Mouse (Mus musculus) limb, embryonic 15.5 days (tissue): ENCODE results near the gene Sec24b. TPM values are rescaled to one million over a fixed set of nuclear protein-coding genes. Genes with fewer than 3 reads are reported as not detected.
A peak's percentile ranks its signal among the peaks of the same experiment; 100 is the strongest.

Source experiments
- ATAC-seq: fragments of 200-750 bp; cut with Nextera tagmentation; 2 replicates; pipeline ENCODE4 v1.8.0; 2017; ENCODE audit warnings: low read depth, moderate TSS enrichment; ENCODE audit not compliant: insufficient number of reproducible peaks, low FRiP score, low TSS enrichment
- H3K27ac ChIP-seq: fragments of 300-500 bp; sonication (generic); 2 replicates; pipeline ENCODE4 v1.5.1; 2015; ENCODE audit warnings: moderate library complexity, mild to moderate bottlenecking, inconsistent platforms
- H3K27me3 ChIP-seq: fragments of 300-500 bp; sonication (generic); 2 replicates; pipeline ENCODE4 v1.6.1; 2015; ENCODE audit warnings: inconsistent platforms
- H3K36me3 ChIP-seq: fragments of 300-500 bp; sonication (generic); 2 replicates; pipeline ENCODE4 v1.6.1; 2015; ENCODE audit warnings: inconsistent platforms
- H3K4me1 ChIP-seq: fragments of 300-500 bp; sonication (generic); 2 replicates; pipeline ENCODE4 v1.6.1; 2015; ENCODE audit warnings: inconsistent platforms
- H3K4me2 ChIP-seq: fragments of 300-500 bp; sonication (generic); 2 replicates; pipeline ENCODE4 v1.6.1; 2015; ENCODE audit warnings: mild to moderate bottlenecking, inconsistent platforms
- H3K4me3 ChIP-seq: fragments of 300-500 bp; sonication (generic); 2 replicates; pipeline ENCODE4 v1.5.1; 2015; ENCODE audit warnings: mild to moderate bottlenecking, inconsistent platforms
- H3K9ac ChIP-seq: fragments of 300-500 bp; sonication (generic); 2 replicates; pipeline ENCODE4 v1.6.1; 2015; ENCODE audit warnings: inconsistent platforms
- H3K9me3 ChIP-seq: fragments of 300-500 bp; sonication (generic); 2 replicates; pipeline ENCODE4 v1.6.1; 2016; ENCODE audit warnings: inconsistent platforms
- WGBS: fragments of 180-500 bp; shearing (Covaris S2); methylation state at CpG from one replicate; pipeline ENCODE4 v1.1.7; 2015; 5-methylcytosine and 5-hydroxymethylcytosine counted together
- polyA plus RNA-seq: library from polyadenylated mRNA; unstranded; fragments of >200 nt; fragmentation: Nextera tagmentation; extraction: Ambion mirVana; gene quantifications from 2 replicates; pipeline ENCODE4 v1.2.1, GENCODE M21; 2015

Sec24b gene
- polyA plus RNA-seq: 29.8 and 30.0 TPM in 2 replicates

- Histone ChIP-seq H3K4me2 (peak within 1 kb of the TSS; percentile 57), H3K36me3 (peaks cover 4% of the 10 kb centered on the region), H3K27ac (peak within 1 kb of the TSS; percentile 98), H3K9ac (peak within 1 kb of the TSS; percentile 95), H3K9me3 (no peaks in the 10 kb centered on the region), H3K4me1 (peaks cover 26% of the 10 kb centered on the region), H3K27me3 (no peaks in the 10 kb centered on the region), H3K4me3 (peak within 1 kb of the TSS; percentile 92)
- WGBS: 8% methylated on average over 12 of the region's 12 CpGs
- no peak for ATAC-seq
These were observed at the start of gene Sec24b for GRCm38 (mm10) chr3:130061281-130061680. TSS of gene Sec24b (minus strand) at chr3:130061553.

- WGBS: 26% methylated on average over 9 of the region's 9 CpGs
- Histone ChIP-seq H3K4me3 (peak overlapping the region; percentile 9; the same call in 1 of the 2 replicates), H3K27ac (no peak overlapping the region; the same call in 1 of the 2 replicates), H3K4me2 (peak overlapping the region; percentile 33), H3K9ac (no peak overlapping the region), H3K4me1 (peaks cover 14% of the 10 kb centered on the region; the same call in 1 of the 2 replicates), H3K27me3 (no peaks in the 10 kb centered on the region), H3K9me3 (no peaks in the 10 kb centered on the region), H3K36me3 (no peaks in the 10 kb centered on the region)
- ATAC-seq: no peak
These were observed 43.1 kb upstream of the Sec24b start for GRCm38 (mm10) chr3:130104471-130104870.

GRCm38 (mm10) chr3:130103486-130103885 is 42.1 kb upstream of the Sec24b start:
- Histone ChIP-seq H3K4me1 (peaks cover 14% of the 10 kb centered on the region; the same call in 1 of the 2 replicates), H3K9ac (no peak overlapping the region), H3K27me3 (no peaks in the 10 kb centered on the region), H3K4me3 (no peak overlapping the region), H3K36me3 (no peaks in the 10 kb centered on the region), H3K27ac (no peak overlapping the region), H3K9me3 (no peaks in the 10 kb centered on the region), H3K4me2 (no peak overlapping the region)
- ATAC-seq: no peak
- WGBS: 62% methylated on average over 8 of the region's 8 CpGs

GRCm38 (mm10) chr3:130095160-130095781 is 33.9 kb upstream of the Sec24b start:
- no peak for ATAC-seq
- 41% methylated on average over 5 of the region's 5 CpGs for WGBS
- Histone ChIP-seq H3K27me3 (no peaks in the 10 kb centered on the region), H3K4me3 (no peak overlapping the region), H3K27ac (no peak overlapping the region), H3K36me3 (no peaks in the 10 kb centered on the region), H3K4me2 (no peak overlapping the region), H3K4me1 (peaks cover 3% of the 10 kb centered on the region; the same call in 1 of the 2 replicates), H3K9ac (no peak overlapping the region), H3K9me3 (no peaks in the 10 kb centered on the region)

GRCm38 (mm10) chr3:130094125-130094704 is 32.9 kb upstream of the Sec24b start:
- 76% methylated on average over 5 of the region's 5 CpGs for WGBS
- no peak overlapping the region for H3K4me3 ChIP-seq

GRCm38 (mm10) chr3:130090460-130090859 is 29.1 kb upstream of the Sec24b start:
- no peak overlapping the region for H3K4me2 ChIP-seq
- ATAC-seq: no peak
- H3K9ac ChIP-seq: no peak overlapping the region
- no peak overlapping the region for H3K27ac ChIP-seq
- H3K4me1 ChIP-seq: peaks cover 20% of the 10 kb centered on the region
- WGBS: 77% methylated on average over 9 of the region's 9 CpGs
- H3K4me3 ChIP-seq: no peak overlapping the region
- H3K36me3 ChIP-seq: no peaks in the 10 kb centered on the region
- H3K27me3 ChIP-seq: no peaks in the 10 kb centered on the region
- H3K9me3 ChIP-seq: no peaks in the 10 kb centered on the region

More at GRCm38 (mm10) chr3:130094125-130094704, 32.9 kb upstream of the Sec24b start:
- H3K4me1 ChIP-seq: peaks cover 3% of the 10 kb centered on the region; the same call in 1 of the 2 replicates
- ATAC-seq: no peak
- H3K36me3 ChIP-seq: no peaks in the 10 kb centered on the region
- H3K9ac ChIP-seq: no peak overlapping the region
- no peak overlapping the region for H3K4me2 ChIP-seq
- no peaks in the 10 kb centered on the region for H3K27me3 ChIP-seq
- no peaks in the 10 kb centered on the region for H3K9me3 ChIP-seq
- no peak overlapping the region for H3K27ac ChIP-seq

- Histone ChIP-seq H3K27ac (no peak overlapping the region), H3K4me2 (no peak overlapping the region), H3K36me3 (no peaks in the 10 kb centered on the region), H3K9me3 (no peaks in the 10 kb centered on the region), H3K27me3 (no peaks in the 10 kb centered on the region), H3K4me1 (peaks cover 18% of the 10 kb centered on the region), H3K9ac (no peak overlapping the region), H3K4me3 (no peak overlapping the region)
- 93% methylated on average over 9 of the region's 9 CpGs for WGBS
- ATAC-seq: no peak
These were observed 27.3 kb upstream of the Sec24b start for GRCm38 (mm10) chr3:130088654-130089053.

- no peak for ATAC-seq
- Histone ChIP-seq H3K4me1 (peaks cover 18% of the 10 kb centered on the region), H3K9me3 (no peaks in the 10 kb centered on the region), H3K27me3 (no peaks in the 10 kb centered on the region), H3K4me2 (0 out of 2 replicates have a peak overlapping the region, but pooled peaks have one; percentile 37), H3K27ac (no peak overlapping the region), H3K9ac (no peak overlapping the region), H3K36me3 (no peaks in the 10 kb centered on the region), H3K4me3 (no peak overlapping the region)
- WGBS: 69% methylated on average over 9 of the region's 9 CpGs
These were observed 26.1 kb upstream of the Sec24b start for GRCm38 (mm10) chr3:130087466-130087865.

- no peak overlapping the region for H3K9ac ChIP-seq
These were observed 25.2 kb upstream of the Sec24b start for GRCm38 (mm10) chr3:130086372-130087080.

GRCm38 (mm10) chr3:130083312-130083711 is 22.0 kb upstream of the Sec24b start:
- WGBS: 57% methylated on average over 2 of the region's 2 CpGs
- no peaks in the 10 kb centered on the region for H3K9me3 ChIP-seq
- no peak overlapping the region for H3K4me2 ChIP-seq
- H3K9ac ChIP-seq: no peak overlapping the region
- peaks cover 18% of the 10 kb centered on the region for H3K4me1 ChIP-seq
- H3K4me3 ChIP-seq: no peak overlapping the region
- H3K27me3 ChIP-seq: 0 out of 2 replicates have a peak, but pooled peaks cover 5% of the 10 kb centered on the region
- no peak overlapping the region for H3K27ac ChIP-seq
- no peaks in the 10 kb centered on the region for H3K36me3 ChIP-seq
- no peak for ATAC-seq

More at GRCm38 (mm10) chr3:130086372-130087080, 25.2 kb upstream of the Sec24b start:
- peak overlapping the region; percentile 82 for H3K27ac ChIP-seq
- 17% methylated on average over 13 of the region's 13 CpGs for WGBS
- peak overlapping the region; percentile 37 for H3K4me2 ChIP-seq
- H3K9me3 ChIP-seq: no peaks in the 10 kb centered on the region
- ATAC-seq: peak; percentile 90
- 0 out of 2 replicates have a peak, but pooled peaks cover 4% of the 10 kb centered on the region for H3K27me3 ChIP-seq
- H3K36me3 ChIP-seq: no peaks in the 10 kb centered on the region
- peak overlapping the region; percentile 19; the same call in 1 of the 2 replicates for H3K4me3 ChIP-seq
- peaks cover 18% of the 10 kb centered on the region for H3K4me1 ChIP-seq

- no peak overlapping the region for H3K27ac ChIP-seq
- no peaks in the 10 kb centered on the region for H3K9me3 ChIP-seq
- H3K4me1 ChIP-seq: no peaks in the 10 kb centered on the region
- no peak for ATAC-seq
- H3K9ac ChIP-seq: no peak overlapping the region
- H3K36me3 ChIP-seq: no peaks in the 10 kb centered on the region
- WGBS: 76% methylated on average over 6 of the region's 6 CpGs
- H3K4me3 ChIP-seq: no peak overlapping the region
- H3K27me3 ChIP-seq: 0 out of 2 replicates have a peak, but pooled peaks cover 5% of the 10 kb centered on the region
- no peak overlapping the region for H3K4me2 ChIP-seq
These were observed 19.3 kb upstream of the Sec24b start for GRCm38 (mm10) chr3:130080666-130081065.

GRCm38 (mm10) chr3:130079794-130080193 is 18.4 kb upstream of the Sec24b start:
- 0 out of 2 replicates have a peak, but pooled peaks cover 5% of the 10 kb centered on the region for H3K27me3 ChIP-seq
- no peak for ATAC-seq
- no peak overlapping the region for H3K27ac ChIP-seq
- H3K9ac ChIP-seq: no peak overlapping the region
- no peak overlapping the region for H3K4me3 ChIP-seq
- 6% methylated on average over 1 of the region's 1 CpGs for WGBS
- H3K4me2 ChIP-seq: no peak overlapping the region
- no peaks in the 10 kb centered on the region for H3K36me3 ChIP-seq
- H3K4me1 ChIP-seq: no peaks in the 10 kb centered on the region
- no peaks in the 10 kb centered on the region for H3K9me3 ChIP-seq
